Mouse (Mus musculus) natural killer cell, adult 2 months (primary cell): ENCODE measurements around the gene Wfdc1.

Experiments
- DNase-seq, 2 experiments: peaks; one replicate each; pipeline ENCODE4 v3.0.0; 2022; ENCODE audit warnings: low spot score in 2 of 2

Wfdc1 gene

GRCm38 (mm10) chr8:119736348-119736917, 70.3 kb downstream of the Wfdc1 start:
- DNase-seq: no peak

GRCm38 (mm10) chr8:119737093-119737900, 71.1 kb downstream of the Wfdc1 start:
- no peak for DNase-seq
